Mouse (Mus musculus) embryonic stem cell, embryonic (primary cell): ENCODE results near the gene Apaf1.

Experiments
- CTCF ChIA-PET, 4 experiments: fragments of 300-600 bp in 2 of 4; fragments of 350-600 bp in 2 of 4; sonication (Branson Sonifier 250); formaldehyde crosslinking; loops; one replicate each; lab custom pipeline; 2022; ENCODE audit warnings: inconsistent platforms in 2 of 4; lab: Charles Lee
- POLR2A ChIA-PET, 4 experiments: fragments of 300-600 bp in 2 of 4; fragments of 350-600 bp in 2 of 4; sonication (Branson Sonifier 250); formaldehyde crosslinking; loops; one replicate each; lab custom pipeline; 2022; ENCODE audit warnings: antibody characterized with exemption in 4 of 4, inconsistent platforms in 1 of 4; lab: Charles Lee

Gene Apaf1

GRCm38 (mm10) chr10:91033942-91034341 is 48.6 kb downstream of the Apaf1 start:
- POLR2A ChIA-PET = interaction anchor here in 3 of 4 experiments (0.7 to 2.1 kb wide), 7 partner anchors 11 to 147 kb away, joined by 3 to 4 read pairs (median 3); partner anchors contain the start of genes Apaf1 (in 3 of the 3), Ikbip (in 3 of the 3) and Tmpo (in 1 of the 3)
- CTCF ChIA-PET = interaction anchor here (0.5 to 3.2 kb wide), 77 partner anchors 9 to 1289 kb away, joined by 3 to 30 read pairs (median 4); partner anchors contain the start of genes Ikbip (in 3 of the 4), Apaf1 (in 2 of the 4) and Uhrf1bp1l (in 1 of the 4)

GRCm38 (mm10) chr10:91032399-91032798 is 50.2 kb downstream of the Apaf1 start:
- ChIA-PET POLR2A (interaction anchor here in 2 of 4 experiments (0.6 to 2.1 kb wide), 5 partner anchors 16 to 210 kb away, joined by 3 to 4 read pairs (median 3); partner anchors contain the start of genes Apaf1 (in 2 of the 2) and Ikbip (in 2 of the 2)), CTCF (interaction anchor here (0.5 to 3.2 kb wide), 26 partner anchors 16 to 304 kb away, joined by 3 to 30 read pairs (median 4); partner anchors contain the start of genes Apaf1 (in 1 of the 4) and Ikbip (in 1 of the 4))

GRCm38 (mm10) chr10:91031176-91031575 is 51.4 kb downstream of the Apaf1 start:
- ChIA-PET CTCF (interaction anchor here in 2 of 4 experiments (0.6 to 1.6 kb wide), 5 partner anchors 37 to 302 kb away, joined by 3 to 6 read pairs (median 5); no protein-coding TSS in a partner anchor), POLR2A (interaction anchor here in 1 of 4 experiments (0.7 to 1.3 kb wide), 3 partner anchors 17 to 54 kb away, joined by 3 to 5 read pairs (median 4); no protein-coding TSS in a partner anchor)

GRCm38 (mm10) chr10:91029002-91029539 is 53.5 kb downstream of the Apaf1 start:
- POLR2A ChIA-PET = no interaction called here
- CTCF ChIA-PET = interaction anchor here in 1 of 4 experiments (0.6 kb wide), 1 partner anchor 37 kb away, joined by 5 read pairs; no protein-coding TSS in a partner anchor

- POLR2A ChIA-PET = interaction anchor here in 1 of 4 experiments (0.8 to 1.1 kb wide), 2 partner anchors 10 to 104 kb away, joined by 3 to 4 read pairs; no protein-coding TSS in a partner anchor
- CTCF ChIA-PET = interaction anchor here in 2 of 4 experiments (1.0 to 1.2 kb wide), 3 partner anchors 33 to 96 kb away, joined by 3 to 5 read pairs (median 3); no protein-coding TSS in a partner anchor
Measured at GRCm38 (mm10) chr10:91027964-91028363, 54.6 kb downstream of the Apaf1 start.

GRCm38 (mm10) chr10:91027468-91027867 is 55.1 kb downstream of the Apaf1 start:
- CTCF ChIA-PET = interaction anchor here in 2 of 4 experiments (1.0 to 1.2 kb wide), 3 partner anchors 33 to 97 kb away, joined by 3 to 5 read pairs (median 3); no protein-coding TSS in a partner anchor
- POLR2A ChIA-PET = interaction anchor here in 1 of 4 experiments (1.1 kb wide), 1 partner anchor 10 kb away, joined by 4 read pairs; no protein-coding TSS in a partner anchor

- CTCF ChIA-PET = interaction anchor here in 2 of 4 experiments (0.6 to 1.9 kb wide), 2 partner anchors 28 kb away, joined by 3 to 7 read pairs; no protein-coding TSS in a partner anchor
- POLR2A ChIA-PET = interaction anchor here in 1 of 4 experiments (0.6 kb wide), 1 partner anchor 48 kb away, joined by 3 read pairs; no protein-coding TSS in a partner anchor
Measured at GRCm38 (mm10) chr10:91005858-91006538, 76.6 kb downstream of the Apaf1 start.

GRCm38 (mm10) chr10:91001421-91001820 is 81.1 kb downstream of the Apaf1 start:
- POLR2A ChIA-PET = interaction anchor here in 1 of 4 experiments (1.2 kb wide), 1 partner anchor 83 kb away, joined by 3 read pairs; no protein-coding TSS in a partner anchor

GRCm38 (mm10) chr10:90999899-91000298 is 82.7 kb downstream of the Apaf1 start:
- POLR2A ChIA-PET = no interaction called here
- CTCF ChIA-PET = no interaction called here

More at GRCm38 (mm10) chr10:91001421-91001820, 81.1 kb downstream of the Apaf1 start:
- CTCF ChIA-PET = interaction anchor here in 1 of 4 experiments (0.7 kb wide), 1 partner anchor 170 kb away, joined by 6 read pairs; no protein-coding TSS in a partner anchor

- CTCF ChIA-PET = interaction anchor here in 2 of 4 experiments (0.5 to 1.6 kb wide), 4 partner anchors 15 to 40 kb away, joined by 4 to 8 read pairs (median 5); no protein-coding TSS in a partner anchor
- POLR2A ChIA-PET = interaction anchor here in 1 of 4 experiments (1.1 kb wide), 1 partner anchor 10 kb away, joined by 3 read pairs; no protein-coding TSS in a partner anchor
Measured at GRCm38 (mm10) chr10:90993869-90994268, 88.7 kb downstream of the Apaf1 start.

GRCm38 (mm10) chr10:90992237-90992636 is 90.3 kb downstream of the Apaf1 start:
- POLR2A ChIA-PET = interaction anchor here in 2 of 4 experiments (0.7 to 2.0 kb wide), 2 partner anchors 44 to 237 kb away, joined by 3 to 8 read pairs; no protein-coding TSS in a partner anchor

GRCm38 (mm10) chr10:90990340-90990739 is 92.2 kb downstream of the Apaf1 start:
- ChIA-PET POLR2A (no interaction called here), CTCF (interaction anchor here in 1 of 4 experiments (4.0 kb wide), 1 partner anchor 43 kb away, joined by 12 read pairs; no protein-coding TSS in a partner anchor)

More at GRCm38 (mm10) chr10:90992237-90992636, 90.3 kb downstream of the Apaf1 start:
- CTCF ChIA-PET = interaction anchor here in 3 of 4 experiments (0.6 to 4.0 kb wide), 3 partner anchors 36 to 41 kb away, joined by 5 to 12 read pairs (median 7); no protein-coding TSS in a partner anchor

GRCm38 (mm10) chr10:90983046-90983445 is 99.5 kb downstream of the Apaf1 start:
- CTCF ChIA-PET = interaction anchor here in 2 of 4 experiments (0.6 to 1.1 kb wide), 2 partner anchors 49 to 362 kb away, joined by 3 to 4 read pairs; no protein-coding TSS in a partner anchor

GRCm38 (mm10) chr10:90981811-90982210 is 100.8 kb downstream of the Apaf1 start:
- CTCF ChIA-PET = interaction anchor here in 2 of 4 experiments (0.7 kb wide), 2 partner anchors 52 to 156 kb away, joined by 3 read pairs; no protein-coding TSS in a partner anchor
- POLR2A ChIA-PET = interaction anchor here in 1 of 4 experiments (0.6 kb wide), 1 partner anchor 1562 kb away, joined by 3 read pairs; no protein-coding TSS in a partner anchor

More at GRCm38 (mm10) chr10:90983046-90983445, 99.5 kb downstream of the Apaf1 start:
- POLR2A ChIA-PET = interaction anchor here in 2 of 4 experiments (1.3 to 1.4 kb wide), 2 partner anchors 11 to 12 kb away, joined by 3 to 4 read pairs; no protein-coding TSS in a partner anchor

- ChIA-PET POLR2A (interaction anchor here in 1 of 4 experiments (1.0 kb wide), 1 partner anchor 232 kb away, joined by 3 read pairs; no protein-coding TSS in a partner anchor), CTCF (no interaction called here)
Measured at GRCm38 (mm10) chr10:90974491-90974890, 108.1 kb downstream of the Apaf1 start.

- POLR2A ChIA-PET = interaction anchor here in 1 of 4 experiments (1.0 kb wide), 1 partner anchor 231 kb away, joined by 3 read pairs; no protein-coding TSS in a partner anchor
Measured at GRCm38 (mm10) chr10:90974084-90974483, 108.5 kb downstream of the Apaf1 start.

GRCm38 (mm10) chr10:90970560-90970959 is 112.0 kb downstream of the Apaf1 start:
- ChIA-PET POLR2A (no interaction called here), CTCF (no interaction called here)

More at GRCm38 (mm10) chr10:90974084-90974483, 108.5 kb downstream of the Apaf1 start:
- CTCF ChIA-PET = interaction anchor here in 1 of 4 experiments (0.7 kb wide), 1 partner anchor 569 kb away, joined by 11 read pairs; no protein-coding TSS in a partner anchor
